Mouse (Mus musculus): ENCODE measurements around the gene Gm45808.
"Not testable (repeated sequence)": the region's sequence is repeated elsewhere in the genome, so short reads cannot be mapped to it uniquely, and the experiment has no call there.

Gene Gm45808

DNA sequence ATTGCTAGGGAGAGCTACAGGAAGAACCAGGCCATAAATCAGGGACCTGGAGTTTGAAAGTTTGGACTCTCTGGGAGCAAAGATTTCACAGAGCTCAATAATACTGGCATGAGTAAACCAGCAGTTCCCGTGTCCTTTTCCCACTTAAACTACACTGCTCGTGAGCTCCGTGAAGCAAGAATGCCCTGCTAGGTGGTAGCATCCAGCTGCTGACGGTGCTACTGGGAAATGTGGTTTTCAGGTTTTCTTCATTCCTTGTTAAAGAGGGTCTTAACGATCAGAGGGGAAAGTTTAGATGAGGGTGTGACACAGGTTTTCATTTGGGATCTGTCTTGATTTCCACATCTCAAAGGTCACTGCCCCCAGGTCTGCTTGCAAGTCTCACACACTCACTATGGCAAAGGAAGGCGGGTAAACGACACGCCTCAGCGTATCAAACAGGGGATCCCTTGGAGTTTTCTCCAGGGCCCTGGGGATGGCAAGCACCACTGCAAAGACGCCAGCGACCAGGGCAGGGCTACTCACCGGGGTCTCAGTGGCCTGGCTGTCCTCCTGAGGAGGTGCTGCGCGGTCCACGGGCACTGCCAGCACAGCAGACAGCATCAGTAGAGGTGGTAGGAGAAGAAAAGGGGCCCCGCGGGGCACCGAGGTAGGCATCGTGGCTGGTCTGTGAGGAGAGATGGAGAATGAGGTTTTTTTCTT, 22.7 kb upstream of the Gm45808 start:
- peak in 1 of 2 experiments; percentile 9 for DNase-seq (ENCODE audit: low spot score in 2 of 2)

DNA sequence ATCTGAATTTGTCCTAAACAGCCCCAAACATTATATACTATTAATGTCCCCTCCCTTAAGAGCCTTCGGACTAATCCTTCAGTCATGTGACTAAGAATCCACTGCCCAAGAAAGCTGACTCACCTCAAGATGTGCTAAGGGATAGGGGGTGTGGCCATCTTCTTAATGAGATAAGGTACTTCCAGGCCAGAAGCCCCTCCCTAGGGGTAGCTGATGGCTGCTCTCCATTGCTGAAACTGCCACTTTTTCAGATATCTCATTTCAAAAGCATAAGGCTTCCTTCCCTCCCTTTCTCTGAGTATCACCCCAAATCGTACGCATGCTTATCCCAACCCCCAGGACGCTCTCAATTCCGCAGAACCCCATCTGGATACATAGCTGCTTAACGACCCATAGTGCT, 21.9 kb upstream of the Gm45808 start:
- DNase-seq (ENCODE audit: low spot score in 2 of 2), result no peak

DNA sequence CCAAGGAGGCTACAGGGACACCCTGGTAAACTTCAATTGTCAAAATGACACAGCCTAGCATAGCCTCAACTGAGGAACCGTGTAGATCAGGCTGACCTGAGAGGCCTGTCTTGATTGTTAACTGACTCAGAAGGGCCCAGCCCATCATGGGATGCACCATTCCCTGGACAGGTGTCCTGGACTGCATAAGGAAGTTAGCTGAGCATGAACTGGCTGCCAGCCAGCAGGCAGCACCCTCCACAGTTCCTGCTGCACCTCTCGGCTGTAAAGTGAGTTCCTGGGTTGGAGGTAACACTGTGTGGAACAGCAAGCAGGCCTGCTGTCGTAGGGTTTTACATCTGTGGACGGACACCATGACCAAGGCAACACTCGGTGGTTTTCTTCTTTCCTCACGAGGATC, 21.0 kb upstream of the Gm45808 start:
- no peak for DNase-seq (ENCODE audit: low spot score in 2 of 2)

DNA sequence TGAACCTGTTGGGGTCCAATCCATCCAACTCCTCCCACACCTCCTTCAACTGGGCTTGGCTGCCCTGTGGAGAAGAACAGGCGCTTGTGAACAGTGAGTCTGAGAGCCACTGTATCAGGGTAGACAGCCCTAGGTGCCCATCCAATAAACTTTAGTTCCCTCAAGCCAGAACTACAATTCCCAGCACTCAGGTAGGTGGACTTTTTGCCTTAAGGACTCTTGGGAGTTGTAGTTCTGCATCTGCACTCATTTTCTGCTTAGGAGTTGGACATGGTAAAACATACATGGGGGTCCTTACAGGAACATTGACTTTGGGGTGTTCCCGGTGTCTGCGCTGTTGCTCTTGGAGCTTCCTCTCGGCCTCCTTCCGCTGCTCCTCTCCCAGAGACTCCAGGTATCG, 11.8 kb upstream of the Gm45808 start:
- no peak for DNase-seq (ENCODE audit: low spot score in 2 of 2)

DNA sequence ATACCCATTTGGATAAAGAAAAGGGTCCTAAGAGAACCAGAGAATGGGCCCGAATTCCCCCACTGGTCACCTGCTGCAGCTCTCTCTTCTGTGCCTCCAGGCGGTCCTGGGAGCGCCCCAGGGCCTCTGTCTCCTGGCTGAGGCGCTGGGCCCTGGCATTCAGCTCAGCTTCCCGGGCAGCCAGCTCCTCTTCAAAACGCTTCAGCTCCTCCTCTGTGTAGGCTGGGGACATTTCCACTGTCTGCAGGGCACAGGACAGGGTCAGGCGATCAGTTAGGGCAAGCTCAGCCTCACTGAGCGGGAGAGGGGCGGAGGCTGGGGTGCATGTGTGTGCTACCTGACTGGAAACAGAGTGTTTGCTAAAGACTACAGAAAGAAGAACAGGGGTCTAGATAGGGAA, 7.9 kb upstream of the Gm45808 start:
- no peak for DNase-seq (ENCODE audit: low spot score in 2 of 2)

DNA sequence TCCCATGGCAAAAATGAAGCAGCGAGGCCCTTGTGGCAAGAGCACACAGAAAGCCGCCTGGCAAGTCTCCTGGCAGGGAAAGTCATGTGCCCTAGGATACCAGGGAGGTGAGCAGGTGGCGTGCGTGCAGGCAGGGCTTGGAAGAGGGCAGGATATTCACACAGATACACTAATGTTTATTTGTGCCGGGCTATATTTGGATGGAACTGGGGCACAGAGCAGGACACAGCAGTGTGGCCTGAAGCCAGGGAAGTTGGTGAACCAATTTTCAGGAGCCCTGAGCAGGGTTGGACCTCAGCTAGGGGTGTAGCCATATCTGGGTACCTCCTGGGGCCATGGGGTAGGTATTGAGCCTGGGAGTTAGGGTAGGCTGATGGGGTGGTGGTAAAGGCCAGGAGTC, 6.3 kb upstream of the Gm45808 start:
- DNase-seq (ENCODE audit: low spot score in 2 of 2), result no peak

DNA sequence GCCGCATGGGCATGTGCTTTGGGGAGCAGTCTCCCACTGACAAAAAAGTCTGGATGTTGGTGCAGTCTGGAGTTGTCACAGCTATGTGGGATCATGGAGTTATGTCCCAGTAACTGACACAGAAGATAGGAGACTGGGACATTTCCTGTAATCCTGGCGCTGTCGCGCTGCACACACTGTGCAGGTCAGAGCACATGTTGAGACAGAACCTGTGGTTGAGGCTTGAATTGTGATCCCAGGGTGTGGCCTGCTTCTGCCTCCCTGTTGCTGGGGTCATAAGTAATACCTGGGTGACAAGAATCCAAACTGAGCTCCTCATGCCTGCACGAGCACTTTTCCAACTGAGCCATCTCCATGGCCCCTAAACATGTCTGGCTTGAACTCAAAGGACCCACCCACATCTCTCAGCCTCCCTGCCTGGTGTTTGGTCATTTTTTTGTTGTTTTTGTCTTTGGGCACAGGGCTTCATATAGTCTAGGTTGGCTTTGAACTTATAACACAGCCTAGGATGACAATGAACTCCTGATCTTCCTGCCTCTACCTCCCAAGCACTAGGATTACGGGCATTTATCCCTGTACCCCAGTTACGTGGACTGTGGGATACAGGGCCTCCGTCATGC, 5.7 kb upstream of the Gm45808 start:
- DNase-seq (ENCODE audit: low spot score in 2 of 2), result no peak

DNA sequence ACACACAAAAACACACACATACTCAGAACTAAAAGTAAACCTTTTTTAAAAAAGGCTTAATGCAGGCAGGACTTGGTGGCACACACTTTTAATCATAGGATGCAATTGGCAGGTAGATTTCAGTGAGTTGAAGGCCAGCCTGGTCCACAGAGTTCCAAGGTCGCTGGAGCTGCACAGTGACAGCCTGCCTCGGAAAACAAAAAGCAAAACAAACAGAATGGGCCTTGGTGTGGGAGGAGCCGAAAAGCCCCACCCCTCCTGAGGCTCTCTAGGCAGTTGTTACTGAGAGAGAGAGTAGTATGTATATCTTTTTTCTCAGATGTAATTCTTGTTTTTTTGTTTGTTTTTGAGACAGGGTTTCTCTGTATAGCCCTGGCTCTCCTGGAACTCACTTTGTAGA, 4.7 kb upstream of the Gm45808 start:
- DNase-seq (ENCODE audit: low spot score in 2 of 2), result no peak

DNA sequence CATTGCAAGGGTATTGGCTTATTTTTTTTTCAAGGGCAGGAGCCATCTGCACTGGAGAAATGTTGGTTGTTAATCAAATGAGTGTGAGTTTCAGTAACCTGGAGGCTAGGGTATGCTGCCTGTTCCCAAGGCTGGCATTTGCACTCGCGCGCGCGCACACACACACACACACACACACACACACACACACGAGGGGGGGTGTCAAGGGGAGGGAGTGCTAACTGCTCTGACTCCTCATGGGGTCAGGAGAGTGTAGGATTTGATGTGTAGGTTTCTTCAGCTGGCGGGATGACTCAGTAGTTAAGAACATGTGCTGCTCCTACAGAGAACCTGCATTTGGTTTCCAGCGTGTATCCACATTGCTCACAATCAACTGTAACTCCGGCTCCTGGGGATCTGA, 4.2 kb upstream of the Gm45808 start:
- DNase-seq (ENCODE audit: low spot score in 2 of 2), result no peak

DNA sequence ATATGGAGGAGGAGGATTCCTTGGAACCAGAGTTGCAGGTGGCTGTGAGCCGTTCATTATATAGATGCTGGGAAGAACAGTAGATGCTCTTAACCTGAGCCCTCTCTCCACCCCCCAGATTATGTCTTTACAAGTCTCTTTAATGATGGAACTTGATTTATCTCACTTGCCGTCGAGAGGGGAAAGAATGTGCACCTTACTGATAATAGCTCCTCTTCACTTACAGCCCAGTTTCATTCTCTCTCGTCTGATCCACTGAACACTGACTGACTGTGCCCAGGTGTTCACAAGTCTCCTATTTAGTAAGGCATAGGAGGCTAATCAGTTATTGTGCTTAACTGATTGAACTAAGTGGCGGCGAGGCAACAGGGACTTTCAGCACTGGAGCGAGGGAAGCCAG, 3.0 kb upstream of the Gm45808 start:
- no peak for DNase-seq (ENCODE audit: low spot score in 2 of 2)

DNA sequence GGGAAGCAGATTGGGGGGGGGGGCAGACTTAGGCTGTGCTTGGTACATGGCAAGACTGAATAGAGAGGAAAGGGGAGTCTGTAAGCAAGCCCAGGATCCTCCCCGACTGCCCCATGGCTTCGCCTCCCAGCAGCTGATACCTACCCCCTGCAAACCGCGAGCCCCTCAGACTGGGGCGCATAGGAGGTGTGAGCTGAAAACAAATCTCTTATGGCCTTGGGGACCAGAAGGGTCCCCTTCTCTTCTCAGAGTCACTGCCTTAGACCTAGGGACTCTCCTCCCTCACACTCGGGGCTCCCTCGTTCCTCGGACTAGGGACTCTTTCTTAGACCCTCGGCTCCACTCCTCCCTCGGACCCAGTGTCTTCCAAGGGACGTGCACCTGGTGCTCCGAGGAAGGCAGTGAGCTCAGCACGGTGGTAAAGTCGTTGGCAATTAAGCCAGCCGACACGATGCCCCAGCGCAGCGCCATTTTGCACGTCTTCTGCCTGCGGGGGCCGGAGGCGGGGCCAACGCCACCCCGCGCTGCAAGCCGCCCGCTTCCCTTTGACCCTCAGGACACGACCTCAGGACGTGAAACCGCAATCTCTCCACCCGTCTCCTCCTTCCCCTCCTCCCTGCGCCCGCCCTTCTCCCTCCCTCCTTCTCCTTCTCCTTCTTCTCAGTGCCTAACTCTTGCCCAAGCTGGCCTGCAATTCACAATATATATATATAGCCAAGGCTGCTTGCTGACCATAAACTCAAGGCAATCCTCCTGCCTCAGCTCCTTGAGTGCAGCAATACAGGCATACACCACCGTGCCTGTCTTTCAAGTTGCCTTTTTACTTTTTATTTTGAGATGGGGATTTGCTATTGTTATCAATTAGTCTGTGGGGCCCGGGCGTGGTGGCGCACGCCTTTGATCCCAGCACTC, 1.9 kb upstream of the Gm45808 start, which contains the start of gene Dhdh:
Gene Dhdh (minus strand): TSS at position 513 of the 912 bp plus-strand sequence.
- DNase-seq (ENCODE audit: low spot score in 2 of 2), result peak in 1 of 2 experiments; percentile 23

DNA sequence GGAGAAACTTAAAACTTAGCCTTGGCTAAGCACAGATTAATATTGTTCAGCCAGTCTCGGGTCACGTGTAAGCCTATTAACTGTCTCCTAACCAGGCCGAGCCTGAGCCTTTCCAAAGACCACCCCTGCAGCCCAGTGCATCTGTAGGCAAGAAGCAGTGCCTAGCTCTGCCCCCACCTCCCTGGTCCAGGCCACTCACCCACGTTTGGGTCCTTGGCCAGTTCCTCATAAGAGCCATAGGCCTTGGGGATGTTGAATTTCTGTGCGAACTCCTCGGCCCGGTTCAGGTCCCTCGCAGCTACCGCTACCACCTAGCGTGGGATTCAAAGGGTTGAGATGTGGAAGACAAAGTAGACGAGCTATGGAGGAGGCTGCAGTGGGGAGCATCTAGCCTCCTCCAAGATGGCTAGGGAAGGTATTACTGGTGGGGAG, 1.3 kb upstream of the Gm45808 start:
- DNase-seq (ENCODE audit: low spot score in 2 of 2), result no peak

DNA sequence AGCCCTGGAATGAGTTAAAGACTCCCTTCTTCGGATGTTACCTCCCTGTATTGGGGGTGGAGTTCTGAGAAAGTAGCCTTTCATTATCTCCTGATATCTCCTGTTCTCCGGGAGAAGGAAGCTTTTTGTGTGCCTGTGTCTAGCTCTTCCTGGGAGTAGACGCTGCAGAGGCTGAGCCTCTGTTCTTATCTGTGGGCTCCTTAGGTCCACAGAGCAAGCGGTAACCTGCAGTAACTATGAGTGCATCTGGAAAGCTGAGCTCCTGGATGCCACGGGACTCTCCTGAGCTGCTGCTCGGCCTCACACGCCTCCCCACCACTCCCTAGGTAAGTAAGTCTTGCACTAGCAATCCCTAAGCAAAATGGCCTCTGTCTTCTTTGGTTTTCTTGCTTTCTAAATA, 453 bp downstream of the Gm45808 start:
- no peak for DNase-seq (ENCODE audit: low spot score in 2 of 2)

DNA sequence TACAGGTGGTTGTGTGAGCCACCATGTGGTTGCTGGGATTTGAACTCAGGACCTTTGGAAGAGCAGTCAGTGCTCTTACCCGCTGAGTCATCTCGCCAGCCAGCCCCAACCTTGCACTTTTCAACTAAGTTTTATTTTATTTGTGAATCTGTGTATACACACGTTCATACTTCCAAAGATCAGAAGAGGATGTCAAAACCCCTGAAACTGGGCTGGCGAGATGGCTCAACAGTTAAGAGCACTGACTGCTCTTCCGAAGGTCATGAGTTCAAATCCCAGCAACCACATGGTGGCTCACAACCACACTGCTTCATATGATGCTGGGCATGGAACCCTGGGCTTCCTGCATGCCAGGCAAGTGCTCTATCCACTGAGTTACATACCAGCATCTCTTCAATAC, 1.6 kb downstream of the Gm45808 start:
- not testable (repeated sequence) for DNase-seq (ENCODE audit: low spot score in 2 of 2)

DNA sequence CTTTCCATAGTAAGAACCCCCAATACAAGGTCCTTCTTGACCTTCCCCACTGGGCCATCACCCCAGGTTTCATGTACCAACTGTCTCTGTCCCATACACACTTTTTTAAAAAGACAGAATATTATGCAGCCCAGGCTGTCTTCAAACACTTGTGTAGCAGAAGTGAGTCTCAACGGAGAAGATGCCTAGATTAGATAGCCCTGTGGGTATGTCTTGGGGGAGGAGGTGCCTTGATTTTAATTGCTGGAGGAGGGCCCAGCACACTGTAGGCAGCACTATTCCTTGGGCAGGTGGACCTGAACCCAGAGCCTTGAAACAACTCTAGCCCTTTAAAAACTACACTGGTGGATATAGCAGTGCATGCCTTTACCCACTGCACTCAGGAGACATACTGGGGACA, 4.4 kb downstream of the Gm45808 start:
- DNase-seq (ENCODE audit: low spot score in 2 of 2), result no peak

DNA sequence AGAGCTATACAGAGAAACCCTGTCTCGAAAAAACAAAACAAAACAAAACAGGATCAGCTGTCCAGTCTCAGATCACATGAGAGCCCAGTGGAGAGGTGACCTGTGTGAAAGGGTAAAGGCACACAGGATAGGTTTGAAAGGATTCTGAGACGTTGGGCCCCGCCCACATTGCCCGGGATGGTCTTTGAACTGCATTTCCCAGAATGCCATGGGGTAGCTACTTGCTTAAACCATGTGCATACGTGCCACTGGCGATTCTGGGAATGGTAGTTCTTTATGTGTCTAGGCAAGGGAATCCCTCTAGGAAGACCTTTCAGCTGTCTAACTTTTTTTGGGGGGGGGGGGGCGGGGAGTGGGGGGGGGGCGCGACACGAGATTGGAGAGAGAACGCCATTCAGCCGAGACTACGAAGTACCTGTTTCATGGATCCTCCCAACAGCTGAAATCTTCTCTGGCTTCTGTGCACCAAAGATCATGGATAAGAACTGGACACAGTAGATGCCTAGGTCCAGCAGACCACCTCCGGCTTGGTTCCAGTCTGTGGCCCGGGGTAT, 5.2 kb downstream of the Gm45808 start, which contains the start of gene Tulp2:
Gene Tulp2 (plus strand): TSS at position 504 of the 554 bp plus-strand sequence.
- peak; percentile 60 to 71 for DNase-seq (ENCODE audit: low spot score in 2 of 2)

DNA sequence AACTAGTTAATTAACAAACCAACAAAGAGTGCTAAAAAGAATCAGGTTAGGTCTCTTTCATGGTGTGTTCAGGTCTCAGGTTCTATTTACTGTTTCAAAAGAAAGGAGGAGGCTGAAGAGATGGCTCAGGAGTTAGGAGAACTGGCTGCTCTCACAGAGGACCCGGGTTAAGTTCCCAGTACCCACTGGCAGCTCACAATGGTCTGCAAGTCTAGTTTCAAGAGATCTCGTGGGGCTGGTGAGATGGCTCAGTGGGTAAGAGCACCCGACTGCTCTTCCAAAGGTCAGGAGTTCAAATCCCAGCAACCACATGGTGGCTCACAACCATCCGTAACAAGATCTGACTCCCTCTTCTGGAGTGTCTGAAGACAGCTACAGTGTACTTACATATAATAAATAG, 6.3 kb downstream of the Gm45808 start:
- DNase-seq (ENCODE audit: low spot score in 2 of 2), result not testable (repeated sequence)

DNA sequence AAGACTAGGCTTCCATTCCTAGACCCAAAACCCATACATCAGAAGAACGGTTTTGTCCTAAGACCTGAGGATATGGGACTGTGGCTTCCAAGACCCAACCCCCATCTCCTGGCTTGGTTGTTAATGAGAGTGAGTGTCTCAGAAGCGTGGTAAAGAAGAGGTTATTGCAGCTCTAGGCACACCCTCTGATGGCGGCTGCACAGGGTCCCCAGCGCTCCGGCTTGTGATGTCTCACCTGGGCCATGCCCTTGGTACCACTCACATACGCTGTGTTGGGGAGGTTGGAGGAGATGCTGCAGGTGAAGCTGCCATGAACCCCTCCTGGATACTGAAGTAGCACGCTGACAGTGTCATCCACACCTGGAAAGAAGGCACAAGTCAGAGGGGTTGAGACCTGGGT, 7.8 kb downstream of the Gm45808 start:
- DNase-seq (ENCODE audit: low spot score in 2 of 2), result no peak

DNA sequence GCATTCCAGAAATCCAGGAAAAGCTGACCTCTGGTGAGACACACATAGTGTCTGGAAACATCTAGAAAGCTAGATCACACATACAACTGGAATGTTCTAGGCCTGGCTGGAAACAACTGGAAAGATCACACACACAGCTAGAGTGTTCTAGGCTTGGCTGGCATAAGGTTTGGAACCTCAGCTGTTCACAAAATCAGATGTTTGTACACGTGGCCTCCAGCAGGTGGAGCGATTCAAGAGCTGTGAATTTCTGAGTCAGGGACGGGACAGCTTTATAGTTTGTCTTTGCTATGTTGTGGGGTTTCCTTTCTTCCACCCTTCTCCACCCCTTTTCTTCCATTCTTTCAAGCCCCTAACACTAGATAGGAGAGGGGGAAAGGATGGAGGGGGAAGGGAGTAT, 9.6 kb downstream of the Gm45808 start:
- peak; percentile 29 to 63 for DNase-seq (ENCODE audit: low spot score in 2 of 2)

DNA sequence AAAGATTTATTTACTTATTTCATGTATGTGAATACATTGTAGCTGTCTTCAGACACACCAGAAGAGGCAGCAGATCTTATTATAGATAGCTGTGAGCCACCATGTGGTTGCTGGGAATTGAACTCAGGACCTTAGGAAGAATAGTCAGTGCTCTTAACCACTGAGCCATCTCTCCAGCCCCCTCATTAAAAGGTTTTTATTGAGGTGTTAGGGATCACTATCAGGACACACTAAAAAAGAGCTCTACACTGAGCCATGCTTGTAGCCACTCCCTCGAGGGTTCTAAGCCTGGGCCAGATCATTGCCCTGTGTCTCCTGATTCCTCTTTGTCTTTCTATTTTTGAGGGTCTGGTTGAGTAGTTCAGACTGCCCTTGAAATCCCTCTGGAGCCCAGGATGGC, 10.2 kb downstream of the Gm45808 start:
- DNase-seq (ENCODE audit: low spot score in 2 of 2), result no peak

DNA sequence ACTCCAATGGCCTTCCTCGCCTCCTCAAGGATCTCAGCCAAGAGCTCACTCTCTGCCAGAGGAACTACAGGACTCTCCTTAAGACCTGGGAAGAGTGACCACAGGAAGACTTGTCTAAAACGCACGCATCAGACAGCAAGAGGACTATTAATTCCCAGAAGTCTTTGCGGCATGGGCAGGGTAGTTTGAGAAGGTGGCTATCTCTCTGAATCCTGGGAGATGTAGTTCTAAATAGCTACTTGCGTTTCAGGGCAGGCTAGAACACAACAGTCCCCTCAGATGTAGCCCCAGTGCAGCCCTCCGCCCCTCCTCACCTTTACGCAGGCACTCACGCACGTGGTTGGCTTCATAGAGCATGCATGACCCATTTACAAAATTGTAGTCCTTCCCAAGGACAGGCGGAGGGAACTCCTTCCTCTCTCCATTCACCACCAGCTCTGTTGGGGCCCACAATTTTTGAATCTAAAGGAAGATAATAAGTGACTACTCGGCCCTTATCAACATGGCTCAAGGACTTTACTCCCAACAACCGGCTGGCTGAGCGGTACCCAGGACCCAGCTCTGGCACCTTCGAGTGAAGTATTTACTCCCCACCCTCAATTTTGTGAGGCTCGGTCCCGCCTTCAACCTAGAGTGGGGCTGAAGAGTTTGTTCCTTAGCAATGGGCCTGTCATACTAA, 11.2 kb downstream of the Gm45808 start:
- DNase-seq (ENCODE audit: low spot score in 2 of 2), result no peak

DNA sequence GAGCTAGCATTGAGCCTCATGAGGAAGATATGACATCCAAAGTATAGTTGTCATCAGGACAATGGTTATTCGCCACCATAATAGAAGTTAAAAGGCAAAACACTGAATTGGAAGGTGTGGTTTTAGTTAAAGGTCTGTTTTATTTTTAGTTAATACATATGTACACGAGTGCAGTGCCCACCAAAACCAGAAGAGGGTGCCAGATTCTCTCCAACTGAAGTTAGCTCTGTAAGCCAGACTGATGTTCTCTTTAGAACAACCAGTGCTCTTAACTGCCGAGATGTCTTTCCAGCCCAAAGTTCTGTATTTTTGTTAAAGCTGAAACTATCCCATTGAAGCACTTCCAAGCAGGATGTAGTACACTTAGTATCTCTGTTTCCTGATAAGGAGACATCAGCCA, 15.7 kb downstream of the Gm45808 start:
- DNase-seq (ENCODE audit: low spot score in 2 of 2), result peak; percentile 37 to 77
